Mouse (Mus musculus): ENCODE measurements at regions not wholly inside any gene's neighbourhood (a gene's known extent, or its start where the extent isn't known, plus 50 kb on each side); places are given as distances from the start of the nearest gene placed in this dataset.

DNA sequence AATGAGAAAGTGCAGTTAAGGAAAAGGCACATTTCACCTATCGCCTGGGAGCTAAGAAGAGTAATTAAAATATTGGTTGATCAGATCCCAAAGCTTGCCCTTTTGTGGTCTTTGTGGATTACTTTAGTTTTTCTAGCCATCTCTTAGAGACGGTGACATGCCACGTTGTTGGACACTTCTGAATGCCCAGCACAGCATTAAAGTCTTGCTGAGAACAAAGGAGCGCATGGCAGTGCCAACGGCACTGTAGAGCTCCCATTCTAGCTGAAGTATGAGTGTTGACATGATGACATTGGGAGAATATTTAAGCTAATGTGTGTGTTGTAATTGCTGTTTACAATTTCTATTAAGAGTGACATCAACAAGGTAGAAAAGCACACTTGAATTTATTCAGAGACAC is 424.6 kb downstream of the Ptprc start:
- TF ChIP-seq EP300 (IDR thresholded peaks at IDR 0.05; ENCODE audit: insufficient read depth, low read depth, low read length) (no peak), POLR2A (IDR thresholded peaks at IDR 0.05; ENCODE audit: insufficient read depth, low read depth, low read length) (no peak), CTCF (IDR thresholded peaks at IDR 0.05) (no peak)
